Mouse (Mus musculus) brain, embryonic 14.5 days (tissue): ENCODE data around the gene Asna1. TPM values are rescaled to one million over a fixed set of nuclear protein-coding genes. Genes with fewer than 3 reads are reported as not detected.

Source experiments
- DNase-seq: peaks from one replicate; pipeline ENCODE4 v3.0.0-alpha.2; 2011; ENCODE audit warnings: low read depth
- CTCF ChIP-seq: fragments of 200-500 bp; IDR thresholded peaks from 2 replicates; pipeline ENCODE4 v1.5.1; 2012; ENCODE audit warnings: inconsistent platforms, mild to moderate bottlenecking, moderate library complexity, borderline replicate concordance; ENCODE audit not compliant: insufficient read depth, insufficient read length; ENCODE audit errors: extremely low read depth
- POLR2A ChIP-seq: fragments of 200-500 bp; IDR thresholded peaks from 2 replicates; pipeline ENCODE4 v1.6.1; 2012; ENCODE audit warnings: mild to moderate bottlenecking, inconsistent platforms, borderline replicate concordance; ENCODE audit not compliant: poor library complexity, insufficient read depth, insufficient read length, severe bottlenecking; ENCODE audit errors: extremely low read depth
- polyA plus RNA-seq: library from polyadenylated mRNA; depleted of rRNA; stranded (reverse); fragments of >200 nt; gene quantifications from 2 replicates; pipeline ENCODE4 v1.2.3, GENCODE M21; 2012; rRNA removed

Gene Asna1
- polyA plus RNA-seq, 1 experiment: 224 TPM

GRCm38 (mm10) chr8:84975434-84975833 is 49.6 kb downstream of the Asna1 start:
- TF ChIP-seq POLR2A (no peak), CTCF (peak; percentile 80)
- DNase-seq: peak; percentile 68

GRCm38 (mm10) chr8:84974543-84975142 is 50.4 kb downstream of the Asna1 start:
- DNase-seq: no peak
- TF ChIP-seq CTCF: no peak
- TF ChIP-seq POLR2A: no peak

- peak; percentile 83 for DNase-seq
- TF ChIP-seq CTCF (peak; percentile 78; the same call in 1 of the 2 replicates), POLR2A (no peak)
These were observed 51.1 kb downstream of the Asna1 start for GRCm38 (mm10) chr8:84973803-84974542.

- DNase-seq: no peak
- TF ChIP-seq POLR2A: no peak
- TF ChIP-seq CTCF: no peak
These were observed 52.0 kb downstream of the Asna1 start for GRCm38 (mm10) chr8:84973079-84973478.

- no peak for TF ChIP-seq CTCF
- no peak for TF ChIP-seq POLR2A
- DNase-seq: no peak
These were observed 54.2 kb downstream of the Asna1 start for GRCm38 (mm10) chr8:84970913-84971312.

- TF ChIP-seq POLR2A: no peak
- no peak for TF ChIP-seq CTCF
- DNase-seq: no peak
These were observed 54.8 kb downstream of the Asna1 start for GRCm38 (mm10) chr8:84970135-84970790.

GRCm38 (mm10) chr8:84969241-84970134 is 55.6 kb downstream of the Asna1 start, which contains the start of the genes Gm49661, Prdx2 and Rnaseh2a:
Gm49661 (minus strand) TSS chr8:84969433.
Prdx2 (plus strand) TSS chr8:84969587.
Rnaseh2a (minus strand) TSS chr8:84969767.
- TF ChIP-seq POLR2A: no peak; the same call in 1 of the 2 replicates
- TF ChIP-seq CTCF: no peak
- DNase-seq: peak; percentile 94

GRCm38 (mm10) chr8:84968650-84969049 is 56.4 kb downstream of the Asna1 start:
- DNase-seq: no peak
- no peak for TF ChIP-seq POLR2A
- no peak for TF ChIP-seq CTCF

Other genes starting within 250 kb of the Asna1 start
- gene Nfix, start 224.9 kb downstream of the Asna1 start, polyA plus RNA-seq: 34.0 and 46.8 TPM in 2 replicates
- gene Dand5, start 202.5 kb downstream of the Asna1 start, polyA plus RNA-seq: 8.0 and 8.9 TPM in 2 replicates
- 30.1 and 39.2 TPM in 2 replicates for gene Gadd45gip1, start 193.8 kb downstream of the Asna1 start, polyA plus RNA-seq
- 63.7 and 66.0 TPM in 2 replicates for gene Rad23a, start 184.6 kb downstream of the Asna1 start, polyA plus RNA-seq
- 374 and 466 TPM in 2 replicates for gene Calr, start 178.3 kb downstream of the Asna1 start, polyA plus RNA-seq
- gene Farsa, start 168.3 kb downstream of the Asna1 start, polyA plus RNA-seq: 109 and 153 TPM in 2 replicates
- 15.1 and 24.2 TPM in 2 replicates for gene Syce2, start 153.2 kb downstream of the Asna1 start, polyA plus RNA-seq
- gene Gcdh, start 131.4 kb downstream of the Asna1 start, polyA plus RNA-seq: 41.9 and 55.4 TPM in 2 replicates
- gene Klf1, start 123.4 kb downstream of the Asna1 start, polyA plus RNA-seq: 0.66 and 0.77 TPM in 2 replicates
- gene Dnase2a, start 116.7 kb downstream of the Asna1 start, polyA plus RNA-seq: 5.1 and 6.8 TPM in 2 replicates
- gene Mast1, start 87.9 kb downstream of the Asna1 start, polyA plus RNA-seq: 133 and 166 TPM in 2 replicates
- gene Rtbdn, start 78.3 kb downstream of the Asna1 start, polyA plus RNA-seq: 7.2 and 7.6 TPM in 2 replicates
- not detected in 2 replicates for gene Gm49661, start 55.8 kb downstream of the Asna1 start, polyA plus RNA-seq
- gene Prdx2, start 55.7 kb downstream of the Asna1 start, polyA plus RNA-seq: 756 and 915 TPM in 2 replicates
- 41.8 and 51.3 TPM in 2 replicates for gene Rnaseh2a, start 55.5 kb downstream of the Asna1 start, polyA plus RNA-seq
- 6.7 and 7.1 TPM in 2 replicates for gene Junb, start 46.6 kb downstream of the Asna1 start, polyA plus RNA-seq
- gene Hook2, start 34.7 kb downstream of the Asna1 start, polyA plus RNA-seq: 21.2 and 27.2 TPM in 2 replicates
- 0.05 and 0.06 TPM in 2 replicates for gene Best2, start 10.8 kb downstream of the Asna1 start, polyA plus RNA-seq
- gene Trir, start 1.5 kb upstream of the Asna1 start, polyA plus RNA-seq: 191 and 216 TPM in 2 replicates
- 129 and 140 TPM in 2 replicates for gene Tnpo2, start 11.6 kb upstream of the Asna1 start, polyA plus RNA-seq
- gene Fbxw9, start 34.8 kb upstream of the Asna1 start, polyA plus RNA-seq: 102 and 128 TPM in 2 replicates
- 0.64 TPM in 1 of 2 replicates, not detected in the other for gene Gm5741, start 42.7 kb upstream of the Asna1 start, polyA plus RNA-seq
- 74.8 and 77.0 TPM in 2 replicates for gene Dhps, start 46.5 kb upstream of the Asna1 start, polyA plus RNA-seq
- gene Wdr83os, start 55.5 kb upstream of the Asna1 start, polyA plus RNA-seq: 124 and 140 TPM in 2 replicates
- gene Wdr83, start 56.0 kb upstream of the Asna1 start, polyA plus RNA-seq: 64.9 and 86.6 TPM in 2 replicates
- gene Man2b1, start 58.0 kb upstream of the Asna1 start, polyA plus RNA-seq: 21.6 and 23.9 TPM in 2 replicates
- gene Zfp791, start 97.8 kb upstream of the Asna1 start, polyA plus RNA-seq: 2.3 and 2.8 TPM in 2 replicates
- gene Cks1brt, start 126.6 kb upstream of the Asna1 start, polyA plus RNA-seq: not detected in 2 replicates
- not detected in 2 replicates for gene Olfr371, start 200.7 kb upstream of the Asna1 start, polyA plus RNA-seq